Mouse (Mus musculus): ENCODE results near the gene Thap11.

The Thap11 gene

GRCm38 (mm10) chr8:105900941-105901616 is 46.1 kb downstream of the Thap11 start:
- no peak for DNase-seq
